Mouse (Mus musculus) embryonic fibroblast, embryonic 13.5 days (primary cell): Measurements from ENCODE around the gene Retn. TPM values are rescaled to one million over a fixed set of nuclear protein-coding genes. Genes with fewer than 3 reads are reported as not detected.

Experiments used
- H3K27ac ChIP-seq: 2 replicates; pipeline ENCODE4 v1.5.1; 2012; ENCODE audit warnings: low read length, control low read depth, inconsistent platforms; ENCODE audit not compliant: insufficient read depth
- H3K4me1 ChIP-seq: 2 replicates; pipeline ENCODE4 v1.6.1; 2011; ENCODE audit warnings: low read length; ENCODE audit not compliant: control insufficient read depth, insufficient read depth
- H3K4me3 ChIP-seq: 2 replicates; pipeline ENCODE4 v1.5.1; 2011; ENCODE audit warnings: mild to moderate bottlenecking, control low read depth, low read length; ENCODE audit not compliant: insufficient read depth
- CTCF ChIP-seq: IDR thresholded peaks from 2 replicates; pipeline ENCODE4 v1.5.1; 2011; ENCODE audit warnings: mild to moderate bottlenecking, control low read depth, low read length, moderate library complexity, borderline replicate concordance; ENCODE audit not compliant: insufficient read depth
- POLR2A ChIP-seq: IDR thresholded peaks from 2 replicates; pipeline ENCODE4 v1.6.1; 2011; ENCODE audit warnings: low read depth, mild to moderate bottlenecking, control low read depth, low read length, moderate library complexity
- polyA plus RNA-seq: library from polyadenylated mRNA; stranded (reverse); fragments of >200 nt; gene quantifications from 2 replicates; pipeline ENCODE4 v1.2.4, GENCODE M21; 2011; ENCODE audit warnings: low read depth; ENCODE audit not compliant: missing spikeins, insufficient read length

The Retn gene
- polyA plus RNA-seq, 1 experiment = not detected

DNA sequence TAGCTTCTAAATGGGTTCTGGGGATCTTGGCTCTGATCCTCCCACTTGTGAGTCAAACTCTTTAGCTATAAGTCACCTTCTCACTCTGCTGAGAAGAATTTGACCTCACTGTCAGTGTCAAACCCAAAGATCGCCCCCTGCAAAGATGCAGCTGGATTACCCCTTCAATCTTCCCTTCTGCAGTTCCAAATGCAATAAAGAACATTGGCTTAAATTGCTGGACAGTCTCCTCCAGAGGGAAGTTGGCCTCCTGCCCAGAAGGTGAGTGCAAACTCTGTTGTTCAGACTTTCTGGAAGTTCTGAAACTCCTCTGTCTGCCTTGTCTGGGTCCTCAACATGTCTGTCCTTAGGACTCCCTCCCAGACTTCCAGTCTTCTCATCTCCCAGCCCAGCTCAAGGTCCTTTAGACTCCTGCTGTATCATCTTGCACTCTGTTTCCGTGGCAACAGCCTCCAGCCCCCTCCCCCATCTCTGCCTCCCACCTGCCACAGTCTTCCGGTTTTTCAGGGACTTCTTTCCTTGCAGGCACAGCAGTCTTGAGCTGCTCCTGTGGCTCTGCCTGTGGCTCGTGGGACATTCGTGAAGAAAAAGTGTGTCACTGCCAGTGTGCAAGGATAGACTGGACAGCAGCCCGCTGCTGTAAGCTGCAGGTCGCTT is 1.3 kb downstream of the Retn start:
- Histone ChIP-seq H3K27ac (no peak overlapping the region), H3K4me1 (no peaks in the 10 kb centered on the region), H3K4me3 (no peak overlapping the region)
- TF ChIP-seq POLR2A = no peak
- TF ChIP-seq CTCF = no peak

GRCm38 (mm10) chr8:3660889-3661288 is 5.3 kb downstream of the Retn start:
- no peak for TF ChIP-seq POLR2A
- no peak for TF ChIP-seq CTCF

DNA sequence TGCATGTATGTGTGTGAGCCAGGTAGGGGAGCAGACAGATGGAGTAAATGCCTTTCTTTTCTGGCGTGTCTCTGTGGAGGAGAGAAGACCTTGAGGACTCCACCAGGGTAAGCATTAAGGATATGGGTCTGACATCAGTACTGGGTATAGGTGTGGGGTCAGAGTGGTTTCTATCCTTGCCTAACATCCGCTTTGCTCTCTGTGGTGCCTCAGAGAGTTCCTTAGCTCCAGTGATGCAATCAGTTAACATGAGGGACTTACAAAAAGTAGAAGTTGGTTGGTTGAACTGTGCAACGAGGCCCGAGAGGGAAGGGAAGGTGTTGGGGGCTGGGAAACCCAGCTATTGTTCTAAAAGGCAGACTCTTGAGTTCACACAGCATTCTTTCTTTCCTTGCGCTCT is 8.8 kb downstream of the Retn start:
- H3K27ac ChIP-seq = no peak overlapping the region
- TF ChIP-seq POLR2A = no peak
- TF ChIP-seq CTCF = no peak

More at GRCm38 (mm10) chr8:3660889-3661288, 5.3 kb downstream of the Retn start:
- H3K4me3 ChIP-seq = no peak overlapping the region
- no peak overlapping the region for H3K27ac ChIP-seq
- H3K4me1 ChIP-seq = no peaks in the 10 kb centered on the region

GRCm38 (mm10) chr8:3665507-3665906 is 9.9 kb downstream of the Retn start, which contains the start of gene Mcemp1:
TSS of gene Mcemp1 (plus strand) at chr8:3665754.
- Histone ChIP-seq H3K4me1 (no peaks in the 10 kb centered on the region), H3K27ac (no peak within 1 kb of the TSS), H3K4me3 (no peak within 1 kb of the TSS)
- no peak for TF ChIP-seq CTCF
- TF ChIP-seq POLR2A = no peak

More for the DNA sequence above, 8.8 kb downstream of the Retn start:
- H3K4me3 ChIP-seq = no peak overlapping the region
- no peaks in the 10 kb centered on the region for H3K4me1 ChIP-seq

DNA sequence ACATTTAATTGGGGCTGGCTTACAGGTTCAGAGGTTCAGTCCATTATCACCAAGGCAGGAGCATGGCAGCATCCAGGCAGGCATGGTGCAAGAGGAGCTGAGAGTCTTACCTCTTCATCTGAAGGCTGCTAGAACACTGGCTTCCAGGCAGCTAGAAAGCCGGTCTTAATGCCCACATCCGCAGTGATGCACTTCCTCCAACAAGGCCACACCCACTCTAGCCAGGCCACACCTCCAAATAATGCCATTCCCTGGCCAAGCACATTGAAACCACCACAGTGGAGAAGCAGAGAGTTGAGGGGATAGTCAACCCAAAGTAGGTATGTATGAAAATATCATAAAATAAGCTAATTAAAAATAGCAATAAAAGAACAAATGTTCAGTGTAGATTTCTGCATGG is 14.8 kb downstream of the Retn start:
- TF ChIP-seq POLR2A = no peak
- TF ChIP-seq CTCF = no peak
- H3K4me1 ChIP-seq = no peaks in the 10 kb centered on the region
- H3K4me3 ChIP-seq = no peak overlapping the region
- no peak overlapping the region for H3K27ac ChIP-seq

- no peaks in the 10 kb centered on the region for H3K4me1 ChIP-seq
- no peak within 1 kb of the TSS for H3K27ac ChIP-seq
- TF ChIP-seq POLR2A (peak; percentile 79), CTCF (peak; percentile 98)
- H3K4me3 ChIP-seq = peak within 1 kb of the TSS; percentile 54
Observed at GRCm38 (mm10) chr8:3671980-3672491, 16.5 kb downstream of the Retn start, which contains the start of gene Fcor. TSS of gene Fcor (minus strand) at chr8:3672362.

- Histone ChIP-seq H3K4me3 (no peak overlapping the region), H3K27ac (no peak overlapping the region), H3K4me1 (no peaks in the 10 kb centered on the region)
- TF ChIP-seq CTCF (no peak), POLR2A (no peak)
Observed at GRCm38 (mm10) chr8:3674671-3675070, 19.1 kb downstream of the Retn start.

- peak; percentile 77 for TF ChIP-seq CTCF
- TF ChIP-seq POLR2A = peak; percentile 68
- peak within 1 kb of the TSS; percentile 88 for H3K4me3 ChIP-seq
- no peaks in the 10 kb centered on the region for H3K4me1 ChIP-seq
- peak within 1 kb of the TSS; percentile 77 for H3K27ac ChIP-seq
Observed at GRCm38 (mm10) chr8:3676131-3676992, 20.8 kb downstream of the Retn start, which contains the start of gene Trappc5. TSS of gene Trappc5 (plus strand) at chr8:3676299.

- no peaks in the 10 kb centered on the region for H3K4me1 ChIP-seq
- H3K4me3 ChIP-seq = peak overlapping the region; percentile 88
- TF ChIP-seq CTCF (no peak), POLR2A (no peak)
- peak overlapping the region; percentile 77 for H3K27ac ChIP-seq
Observed at GRCm38 (mm10) chr8:3676993-3677579, 21.5 kb downstream of the Retn start.
